Mouse (Mus musculus): ENCODE measurements around the gene Drd1. TPM values are rescaled to one million over a fixed set of nuclear protein-coding genes. Genes with fewer than 3 reads are reported as not detected.

The Drd1 gene
- polyA plus RNA-seq, 1 experiment from 2014 or later, result 1.9 TPM

DNA sequence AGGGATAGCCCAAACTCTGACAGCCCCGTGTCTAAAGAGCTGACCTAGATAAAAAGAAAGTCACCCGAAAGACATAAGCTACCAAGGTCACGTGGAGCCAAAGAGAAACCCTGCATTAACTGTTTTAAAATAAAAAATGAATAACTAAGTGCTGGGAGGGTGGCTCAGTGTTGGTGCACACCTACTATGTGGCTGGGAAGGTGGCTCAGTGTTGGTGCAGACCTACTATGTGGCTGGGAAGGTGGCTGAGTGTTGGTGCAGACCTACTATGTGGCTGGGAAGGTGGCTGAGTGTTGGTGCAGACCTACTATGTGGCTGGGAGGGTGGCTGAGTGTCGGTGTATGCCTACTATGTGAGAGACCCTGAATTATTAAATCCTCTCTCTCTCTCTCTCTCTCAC, 21.9 kb downstream of the Drd1 start:
- no peaks in the 10 kb centered on the region for H3K27me3 ChIP-seq
- 0 out of 2 replicates have a peak, but pooled peaks cover 3% of the 10 kb centered on the region for H3K9me3 ChIP-seq (replicated peaks)
- H3K27ac ChIP-seq, result no peak overlapping the region
- H3K4me3 ChIP-seq, result no peak overlapping the region
- H3K36me3 ChIP-seq, result no peaks in the 10 kb centered on the region
- no peaks in the 10 kb centered on the region for H3K4me1 ChIP-seq
- 88% methylated on average over 4 of the region's 4 CpGs for WGBS
- no peak overlapping the region for H3K9ac ChIP-seq
- no peak overlapping the region for H3K4me2 ChIP-seq (replicated peaks)
- no peak for ATAC-seq (ENCODE audit: low FRiP score)

DNA sequence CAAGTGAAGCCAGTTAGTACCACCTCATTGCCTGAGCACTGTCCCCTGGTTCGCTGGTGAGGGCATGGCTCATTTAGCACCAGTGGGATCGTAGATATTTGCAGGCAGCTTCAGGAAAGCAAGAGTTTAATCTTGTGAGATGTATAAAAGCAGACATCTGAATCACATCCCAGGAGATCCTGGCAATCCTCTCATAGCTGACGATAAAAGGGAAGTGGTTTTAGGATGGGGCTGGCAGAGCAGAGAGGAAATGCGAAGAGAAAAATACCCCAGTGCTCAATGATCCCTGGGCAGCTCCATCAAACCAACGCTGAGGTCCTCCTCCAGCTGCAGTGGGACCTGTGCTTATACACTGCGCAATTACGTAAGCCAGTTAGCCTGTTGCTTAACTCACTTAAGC, 28.4 kb downstream of the Drd1 start:
- Histone ChIP-seq H3K9me3 (replicated peaks) (no peaks in the 10 kb centered on the region), H3K9ac (no peak overlapping the region), H3K4me3 (no peak overlapping the region), H3K27me3 (no peaks in the 10 kb centered on the region), H3K27ac (no peak overlapping the region), H3K4me1 (no peaks in the 10 kb centered on the region), H3K4me2 (replicated peaks) (no peak overlapping the region), H3K36me3 (no peaks in the 10 kb centered on the region)
- 80% methylated on average over 7 of the region's 7 CpGs for WGBS
- no peak for ATAC-seq (ENCODE audit: low FRiP score)

DNA sequence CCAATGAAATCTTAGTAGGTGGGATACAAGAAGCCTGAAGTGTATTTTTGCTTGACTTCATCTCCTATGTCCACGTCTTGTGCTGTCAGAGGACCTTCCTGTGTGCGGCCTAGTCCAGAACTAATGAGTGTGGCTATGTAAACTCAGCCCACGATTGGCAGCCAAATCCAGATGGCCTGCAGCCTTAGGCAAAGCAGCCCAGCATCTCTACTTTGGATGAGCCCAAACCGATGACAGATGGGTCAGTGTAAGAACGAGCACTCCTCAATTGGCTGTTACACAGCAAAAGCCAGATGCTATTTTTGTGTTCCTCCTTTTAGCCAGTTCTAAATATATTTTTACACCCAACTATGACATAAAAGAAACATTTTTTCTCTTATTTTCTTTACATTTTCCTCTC, 32.2 kb downstream of the Drd1 start:
- Histone ChIP-seq H3K9ac (no peak overlapping the region), H3K4me2 (replicated peaks) (no peak overlapping the region), H3K27ac (no peak overlapping the region), H3K27me3 (no peaks in the 10 kb centered on the region), H3K36me3 (no peaks in the 10 kb centered on the region), H3K9me3 (replicated peaks) (no peaks in the 10 kb centered on the region), H3K4me3 (no peak overlapping the region), H3K4me1 (no peaks in the 10 kb centered on the region)
- ATAC-seq (ENCODE audit: low FRiP score), result no peak
- 65% methylated on average over 5 of the region's 5 CpGs for WGBS

DNA sequence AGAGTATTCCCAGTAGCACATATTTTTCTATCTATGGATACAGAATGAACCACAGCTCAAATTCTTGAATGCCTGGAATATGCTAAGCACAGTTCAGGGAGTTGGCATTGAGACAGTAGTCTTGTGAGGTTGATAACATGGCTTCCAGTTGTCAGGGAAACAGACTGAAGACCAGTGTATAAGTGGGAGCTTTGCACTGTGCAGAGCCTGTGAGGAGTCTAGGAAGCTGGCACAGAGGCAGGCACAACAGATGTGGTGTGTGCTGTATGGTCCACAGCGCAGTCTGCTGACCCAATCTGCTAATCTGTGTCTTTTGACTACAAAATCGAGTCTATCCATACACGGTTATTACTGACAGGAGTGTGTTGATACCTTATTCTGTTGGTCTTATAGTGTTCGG, 46.8 kb downstream of the Drd1 start:
- Histone ChIP-seq H3K9ac (no peak overlapping the region), H3K4me2 (replicated peaks) (no peak overlapping the region), H3K9me3 (replicated peaks) (no peaks in the 10 kb centered on the region), H3K27me3 (no peaks in the 10 kb centered on the region), H3K4me1 (no peaks in the 10 kb centered on the region), H3K36me3 (no peaks in the 10 kb centered on the region), H3K4me3 (no peak overlapping the region), H3K27ac (no peak overlapping the region)
- WGBS, result 92% methylated on average over 4 of the region's 4 CpGs
- no peak for ATAC-seq (ENCODE audit: low FRiP score)

Other genes with a start within 250 kb of the Drd1 start
- gene Sfxn1, start 16.2 kb upstream of the Drd1 start, polyA plus RNA-seq (2016; fragmentation: Nextera tagmentation; extraction: Ambion mirVana), result 71.1 and 72.6 TPM in 2 replicates
- 0.12 and 0.22 TPM in 2 replicates for gene Hrh2, start 136.4 kb upstream of the Drd1 start, polyA plus RNA-seq (2016; fragmentation: Nextera tagmentation; extraction: Ambion mirVana)